Mouse (Mus musculus) c-Kit-positive CD71-positive TER-119-positive erythroid progenitor cells, embryonic 14.5 days (primary cell): Measurements from ENCODE around the gene Crisp3.
"Not testable (repeated sequence)": the region's sequence is repeated elsewhere in the genome, so short reads cannot be mapped to it uniquely, and the experiment has no call there.

Experiments used
- DNase-seq: peaks from one replicate; pipeline ENCODE4 v3.0.0-alpha.2; 2013; ENCODE audit warnings: low spot score

The Crisp3 gene

GRCm38 (mm10) chr17:40242135-40242534 lies at the start of gene Crisp3:
TSS of gene Crisp3 (minus strand) at chr17:40242288.
- DNase-seq: no peak

- DNase-seq: no peak
These were observed 43.3 kb upstream of the Crisp3 start for GRCm38 (mm10) chr17:40285435-40285834.

- no peak for DNase-seq
These were observed 33.4 kb upstream of the Crisp3 start for GRCm38 (mm10) chr17:40275519-40275918.

GRCm38 (mm10) chr17:40274906-40275470 lies 32.9 kb upstream of the Crisp3 start:
- no peak for DNase-seq

GRCm38 (mm10) chr17:40252487-40252886 lies 10.4 kb upstream of the Crisp3 start:
- DNase-seq: no peak

GRCm38 (mm10) chr17:40208540-40208939 lies 33.5 kb downstream of the Crisp3 start, which contains the start of gene Pgk2:
TSS of gene Pgk2 (minus strand) at chr17:40208640.
- no peak for DNase-seq

- not testable (repeated sequence) for DNase-seq
These were observed 40.3 kb downstream of the Crisp3 start for GRCm38 (mm10) chr17:40201803-40202202.

- DNase-seq: not testable (repeated sequence)
These were observed 51.9 kb downstream of the Crisp3 start for GRCm38 (mm10) chr17:40190192-40190591.
